ENCODE assay signal across 7 mouse cellular contexts in the genomic region with DNA sequence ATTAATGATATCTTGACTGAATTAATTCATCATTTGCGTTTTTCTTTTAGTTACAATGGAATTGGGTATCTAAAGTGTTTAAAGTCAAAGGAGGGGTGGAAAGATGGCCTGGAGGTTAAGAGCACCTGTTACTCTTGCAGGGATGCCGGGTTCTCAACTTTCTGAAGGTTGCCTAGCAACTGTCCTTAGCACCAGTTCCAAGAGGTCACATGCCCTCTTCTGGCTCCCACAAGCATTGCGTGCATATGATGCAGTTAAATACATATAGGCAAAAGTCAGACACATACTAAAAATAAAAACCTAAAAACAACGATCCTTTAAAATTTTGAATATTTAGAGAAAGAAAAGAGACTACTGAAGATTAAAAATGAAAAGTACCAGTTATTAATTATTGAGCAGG. TPM values are rescaled to one million over a fixed set of nuclear protein-coding genes. Genes with fewer than 3 reads are reported as not detected.
A peak's percentile ranks its signal among the peaks of the same experiment; 100 is the strongest.
DNase-seq lines count a peak whose midpoint lies in the region; ATAC-seq and TF ChIP-seq lines count a peak whose summit lies in the region.

No protein-coding gene starts in this region.

- peak; percentile 78 for TF ChIP-seq CTCF in intestine, postnatal 0 days (IDR thresholded peaks at IDR 0.05; ENCODE audit: low read depth)

- WGBS in intestine, postnatal 0 days: 55% methylated on average over 4 of the region's 4 CpGs

- H3K27me3 ChIP-seq in intestine, postnatal 0 days (replicated peaks; ENCODE audit: control insufficient read depth, insufficient read depth, low read length): no peaks in the 10 kb centered on the region

- H3K9me3 ChIP-seq in intestine, postnatal 0 days (ENCODE audit: control insufficient read depth): no peaks in the 10 kb centered on the region

- H3K4me3 ChIP-seq in intestine, postnatal 0 days (ENCODE audit: low read depth, low read length): no peak overlapping the region

- intact Hi-C loops in left cerebral cortex, postnatal 4 days (cut with DNase I): no loop called here
- intact Hi-C loops in left cerebral cortex, postnatal 14 days (cut with DNase I): no loop called here

- H3K4me1 ChIP-seq in intestine, postnatal 0 days (replicated peaks; ENCODE audit: control insufficient read depth, insufficient read depth, low read length): no peaks in the 10 kb centered on the region

- no peak overlapping the region for H3K27ac ChIP-seq in intestine, postnatal 0 days (ENCODE audit: low read depth, low read length)

- no peak overlapping the region for H3K4me2 ChIP-seq in intestine, postnatal 0 days (replicated peaks; ENCODE audit: low read depth)

- H3K9ac ChIP-seq in intestine, postnatal 0 days (ENCODE audit: low read depth, low read length): no peak overlapping the region

- ATAC-seq in intestine, postnatal 0 days: 0 out of 2 replicates have a peak, but pooled peaks have one; percentile 53
- peak; percentile 91 for ATAC-seq in megakaryocyte, adult 5-6 weeks (ENCODE audit: poor library complexity, severe bottlenecking)

- DNase-seq in left cerebral cortex, postnatal 4 days: peak; percentile 25
- DNase-seq in left cerebral cortex, postnatal 14 days (ENCODE audit: low spot score in 2 of 2): no peak
- peak; percentile 72 for DNase-seq in brain, adult 2 months (ENCODE audit: low read depth, low spot score)
- peak; percentile 77 for DNase-seq in thymus, postnatal 14 days
- no peak for DNase-seq in right cerebral cortex, postnatal 4 days

- peaks cover 12% of the 10 kb centered on the region for H3K36me3 ChIP-seq in intestine, postnatal 0 days (ENCODE audit: control insufficient read depth, insufficient read depth)

RNA-seq across cellular contexts. Expression of gene Akirin2, which starts 10.2 kb away (rescaled TPM):
- 100 to 1,000 TPM; 124 to 135 TPM for total RNA-seq in left cerebral cortex, postnatal 4 days (2021)
- total RNA-seq in left cerebral cortex, postnatal 14 days (2021): 100 to 1,000 TPM; 105 to 106 TPM
- polyA plus RNA-seq in intestine, postnatal 0 days (2015; fragmentation: Nextera tagmentation; extraction: Ambion mirVana): 32.2 and 36.6 TPM in 2 replicates
- 59.6 and 68.0 TPM in 2 replicates for total RNA-seq in megakaryocyte, adult 5-6 weeks (2015)
- 49.9 and 62.4 TPM in 2 replicates for total RNA-seq in megakaryocyte, adult 5-6 weeks (2017)

RNA-seq across cellular contexts. Expression of gene Orc3, which starts 53.8 kb away (rescaled TPM):
- 10 to 100 TPM; 64.9 to 68.4 TPM for total RNA-seq in left cerebral cortex, postnatal 4 days (2021)
- 10 to 100 TPM; 33.3 to 39.2 TPM for total RNA-seq in left cerebral cortex, postnatal 14 days (2021)
- 28.3 and 30.5 TPM in 2 replicates for polyA plus RNA-seq in intestine, postnatal 0 days (2015; fragmentation: Nextera tagmentation; extraction: Ambion mirVana)
- 61.1 and 71.6 TPM in 2 replicates for total RNA-seq in megakaryocyte, adult 5-6 weeks (2015)
- total RNA-seq in megakaryocyte, adult 5-6 weeks (2017): 55.7 and 61.4 TPM in 2 replicates

RNA-seq across cellular contexts. Expression of gene Rars2, which starts 53.8 kb away (rescaled TPM):
- total RNA-seq in left cerebral cortex, postnatal 4 days (2021): 10 to 100 TPM; 28.2 TPM
- total RNA-seq in left cerebral cortex, postnatal 14 days (2021): 10 to 100 TPM; 23.0 to 26.1 TPM
- 27.4 and 31.1 TPM in 2 replicates for polyA plus RNA-seq in intestine, postnatal 0 days (2015; fragmentation: Nextera tagmentation; extraction: Ambion mirVana)
- total RNA-seq in megakaryocyte, adult 5-6 weeks (2015): 16.1 and 19.4 TPM in 2 replicates
- 15.7 and 21.0 TPM in 2 replicates for total RNA-seq in megakaryocyte, adult 5-6 weeks (2017)

Comparison
In these comparisons a context has a peak if more than half of its experiments do, and no peak if none do; other contexts are left out.
1. DNase-seq: peak in left cerebral cortex, postnatal 4 days (single experiment), brain, adult 2 months (single experiment) and thymus, postnatal 14 days (single experiment); none in left cerebral cortex, postnatal 14 days (0 of 2) and right cerebral cortex, postnatal 4 days (single experiment).